Mouse (Mus musculus) ES-Bruce4 (cell line): ENCODE measurements at regions not wholly inside any gene's neighbourhood (a gene's known extent, or its start where the extent isn't known, plus 50 kb on each side); places are given as distances from the start of the nearest gene placed in this dataset.

Source experiments
- CTCF ChIP-seq: IDR thresholded peaks from one replicate; pipeline ENCODE4 v1.8.1; 2011; ENCODE audit warnings: low read depth, low read length
- POLR2A ChIP-seq: IDR thresholded peaks from one replicate; pipeline ENCODE4 v1.8.1; 2011; ENCODE audit warnings: low read length; ENCODE audit not compliant: insufficient read depth

DNA sequence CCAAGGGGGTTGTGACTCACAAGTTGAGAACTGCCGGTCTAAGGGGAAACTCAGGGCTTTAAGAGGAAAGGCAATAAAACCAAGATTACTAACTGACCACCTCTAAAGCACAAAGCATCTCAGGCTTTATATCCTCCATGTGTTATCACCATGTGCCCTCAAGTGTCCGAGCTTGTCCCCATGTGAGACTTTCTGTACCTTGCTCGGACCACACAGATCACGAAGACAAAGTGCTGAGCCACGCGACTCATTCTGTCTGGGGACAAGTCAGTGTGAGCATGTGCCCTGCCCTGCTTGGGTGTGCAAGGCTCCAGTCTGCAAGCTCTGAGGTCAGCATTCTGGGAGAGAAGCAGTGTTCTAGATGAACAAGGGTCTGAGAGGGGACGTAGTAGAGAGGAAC lies 119.2 kb upstream of the Gm26657 start:
- no peak for TF ChIP-seq POLR2A
- TF ChIP-seq CTCF = no peak
